Mouse (Mus musculus): ENCODE measurements around the gene Rps15. TPM values are rescaled to one million over a fixed set of nuclear protein-coding genes. Genes with fewer than 3 reads are reported as not detected.

The Rps15 gene
- polyA plus RNA-seq, 1 experiment from 2014 or later: 1,071 TPM

GRCm38 (mm10) chr10:80342305-80342748 lies 50.1 kb downstream of the Rps15 start:
- H3K4me3 ChIP-seq (ENCODE audit: low read depth, low read length): peak overlapping the region; percentile 18; the same call in 1 of the 2 replicates
- no peak overlapping the region for H3K27ac ChIP-seq (replicated peaks; ENCODE audit: low read depth, low read length)
- H3K4me1 ChIP-seq (ENCODE audit: control insufficient read depth, insufficient read depth, low read length): peaks cover 7% of the 10 kb centered on the region
- H3K27me3 ChIP-seq (ENCODE audit: control insufficient read depth, insufficient read depth, low read length): peaks cover 71% of the 10 kb centered on the region
- no peaks in the 10 kb centered on the region for H3K36me3 ChIP-seq (ENCODE audit: control insufficient read depth, insufficient read depth, low read length)
- DNase-seq (ENCODE audit: low spot score) (no peak), ATAC-seq (ENCODE audit: insufficient number of reproducible peaks, low FRiP score, low TSS enrichment, low read depth) (no peak)
- no peak overlapping the region for H3K9ac ChIP-seq (ENCODE audit: low read length)
- under 1% methylated on average over 26 of the region's 26 CpGs for WGBS
- H3K9me3 ChIP-seq (ENCODE audit: control insufficient read depth, low read length): no peaks in the 10 kb centered on the region
- peak overlapping the region; percentile 37; the same call in 1 of the 2 replicates for H3K4me2 ChIP-seq (ENCODE audit: low read depth, severe bottlenecking)

- Histone ChIP-seq H3K27me3 (ENCODE audit: control insufficient read depth, insufficient read depth, low read length) (peaks cover 77% of the 10 kb centered on the region), H3K9me3 (ENCODE audit: control insufficient read depth, low read length) (no peaks in the 10 kb centered on the region), H3K36me3 (ENCODE audit: control insufficient read depth, insufficient read depth, low read length) (no peaks in the 10 kb centered on the region), H3K4me1 (ENCODE audit: control insufficient read depth, insufficient read depth, low read length) (peaks cover 7% of the 10 kb centered on the region), H3K4me2 (ENCODE audit: low read depth, severe bottlenecking) (peak overlapping the region; percentile 37; the same call in 1 of the 2 replicates), H3K4me3 (ENCODE audit: low read depth, low read length) (peak overlapping the region; percentile 18; the same call in 1 of the 2 replicates), H3K27ac (replicated peaks; ENCODE audit: low read depth, low read length) (no peak overlapping the region), H3K9ac (ENCODE audit: low read length) (no peak overlapping the region)
- under 1% methylated on average over 30 of the region's 33 CpGs for WGBS
- ATAC-seq (ENCODE audit: insufficient number of reproducible peaks, low FRiP score, low TSS enrichment, low read depth): peak; percentile 45; the same call in 1 of the 2 replicates
- DNase-seq (ENCODE audit: low spot score): peak; percentile 62
Measured at GRCm38 (mm10) chr10:80342749-80343424, 50.6 kb downstream of the Rps15 start.

- Histone ChIP-seq H3K4me1 (ENCODE audit: control insufficient read depth, insufficient read depth, low read length) (peaks cover 9% of the 10 kb centered on the region), H3K27ac (replicated peaks; ENCODE audit: low read depth, low read length) (no peak overlapping the region), H3K4me3 (ENCODE audit: low read depth, low read length) (no peak overlapping the region), H3K36me3 (ENCODE audit: control insufficient read depth, insufficient read depth, low read length) (no peaks in the 10 kb centered on the region), H3K9ac (ENCODE audit: low read length) (no peak overlapping the region), H3K9me3 (ENCODE audit: control insufficient read depth, low read length) (no peaks in the 10 kb centered on the region), H3K27me3 (ENCODE audit: control insufficient read depth, insufficient read depth, low read length) (peaks cover 82% of the 10 kb centered on the region), H3K4me2 (ENCODE audit: low read depth, severe bottlenecking) (no peak overlapping the region)
- DNase-seq (ENCODE audit: low spot score) (no peak), ATAC-seq (ENCODE audit: insufficient number of reproducible peaks, low FRiP score, low TSS enrichment, low read depth) (no peak)
- WGBS: 27% methylated on average over 13 of the region's 13 CpGs
Measured at GRCm38 (mm10) chr10:80343425-80343895, 51.2 kb downstream of the Rps15 start.

Small RNA genes lying within 50 kb of the gene (microRNA-seq; reads per million reads assigned to microRNA genes)
- gene Mir6911: 0.92 reads per million

Other genes with a start within 250 kb of the Rps15 start
- gene Gpx4, start 245.3 kb upstream of the Rps15 start, polyA plus RNA-seq (2014; fragmentation: Nextera tagmentation; extraction: Ambion mirVana): 475 and 534 TPM in 2 replicates
- 8.1 and 10.8 TPM in 2 replicates for gene Sbno2, start 186.9 kb upstream of the Rps15 start, polyA plus RNA-seq (2014; fragmentation: Nextera tagmentation; extraction: Ambion mirVana)
- gene Stk11, start 176.7 kb upstream of the Rps15 start, polyA plus RNA-seq (2014; fragmentation: Nextera tagmentation; extraction: Ambion mirVana): 23.6 and 27.1 TPM in 2 replicates
- 416 and 426 TPM in 2 replicates for gene Atp5d, start 153.8 kb upstream of the Rps15 start, polyA plus RNA-seq (2014; fragmentation: Nextera tagmentation; extraction: Ambion mirVana)
- gene Cbarp, start 151.6 kb upstream of the Rps15 start, polyA plus RNA-seq (2014; fragmentation: Nextera tagmentation; extraction: Ambion mirVana): 4.7 and 6.5 TPM in 2 replicates
- gene Midn, start 144.2 kb upstream of the Rps15 start, polyA plus RNA-seq (2014; fragmentation: Nextera tagmentation; extraction: Ambion mirVana): 59.3 and 60.9 TPM in 2 replicates
- gene Cirbp, start 126.5 kb upstream of the Rps15 start, polyA plus RNA-seq (2014; fragmentation: Nextera tagmentation; extraction: Ambion mirVana): 67.9 and 68.1 TPM in 2 replicates
- 5.9 and 7.2 TPM in 2 replicates for gene 1600002K03Rik, start 119.5 kb upstream of the Rps15 start, polyA plus RNA-seq (2014; fragmentation: Nextera tagmentation; extraction: Ambion mirVana)
- gene Efna2, start 113.0 kb upstream of the Rps15 start, polyA plus RNA-seq (2014; fragmentation: Nextera tagmentation; extraction: Ambion mirVana): 51.3 and 54.8 TPM in 2 replicates
- gene Mum1, start 66.0 kb upstream of the Rps15 start, polyA plus RNA-seq (2014; fragmentation: Nextera tagmentation; extraction: Ambion mirVana): 84.6 and 87.1 TPM in 2 replicates
- 266 and 281 TPM in 2 replicates for gene Ndufs7, start 43.3 kb upstream of the Rps15 start, polyA plus RNA-seq (2014; fragmentation: Nextera tagmentation; extraction: Ambion mirVana)
- 18.9 and 20.1 TPM in 2 replicates for gene Gamt, start 31.4 kb upstream of the Rps15 start, polyA plus RNA-seq (2014; fragmentation: Nextera tagmentation; extraction: Ambion mirVana)
- 51.7 and 55.6 TPM in 2 replicates for gene Dazap1, start 31.0 kb upstream of the Rps15 start, polyA plus RNA-seq (2014; fragmentation: Nextera tagmentation; extraction: Ambion mirVana)
- 4.5 and 5.0 TPM in 2 replicates for gene Apc2, start 3.5 kb downstream of the Rps15 start, polyA plus RNA-seq (2014; fragmentation: Nextera tagmentation; extraction: Ambion mirVana)
- 38.1 and 45.0 TPM in 2 replicates for gene 2310011J03Rik, start 28.1 kb downstream of the Rps15 start, polyA plus RNA-seq (2014; fragmentation: Nextera tagmentation; extraction: Ambion mirVana)
- gene Pcsk4, start 37.0 kb downstream of the Rps15 start, polyA plus RNA-seq (2014; fragmentation: Nextera tagmentation; extraction: Ambion mirVana): 4.4 and 5.3 TPM in 2 replicates
- 5.2 and 7.2 TPM in 2 replicates for gene Reep6, start 37.5 kb downstream of the Rps15 start, polyA plus RNA-seq (2014; fragmentation: Nextera tagmentation; extraction: Ambion mirVana)
- gene Adamtsl5, start 56.0 kb downstream of the Rps15 start, polyA plus RNA-seq (2014; fragmentation: Nextera tagmentation; extraction: Ambion mirVana): 0.28 and 0.41 TPM in 2 replicates
- gene Plk5, start 64.0 kb downstream of the Rps15 start, polyA plus RNA-seq (2014; fragmentation: Nextera tagmentation; extraction: Ambion mirVana): 0.49 and 0.61 TPM in 2 replicates
- 9.8 and 10.4 TPM in 2 replicates for gene Mex3d, start 95.2 kb downstream of the Rps15 start, polyA plus RNA-seq (2014; fragmentation: Nextera tagmentation; extraction: Ambion mirVana)
- 302 and 337 TPM in 2 replicates for gene Mbd3, start 107.1 kb downstream of the Rps15 start, polyA plus RNA-seq (2014; fragmentation: Nextera tagmentation; extraction: Ambion mirVana)
- 527 and 533 TPM in 2 replicates for gene Uqcr11, start 114.4 kb downstream of the Rps15 start, polyA plus RNA-seq (2014; fragmentation: Nextera tagmentation; extraction: Ambion mirVana)
- gene Tcf3, start 141.2 kb downstream of the Rps15 start, polyA plus RNA-seq (2014; fragmentation: Nextera tagmentation; extraction: Ambion mirVana): 232 and 248 TPM in 2 replicates
- gene Onecut3, start 202.4 kb downstream of the Rps15 start, polyA plus RNA-seq (2014; fragmentation: Nextera tagmentation; extraction: Ambion mirVana): not detected in 2 replicates
- gene Atp8b3, start 246.7 kb downstream of the Rps15 start, polyA plus RNA-seq (2014; fragmentation: Nextera tagmentation; extraction: Ambion mirVana): 0.37 and 0.48 TPM in 2 replicates

All from limb, embryonic 11.5 days (tissue).